ENCODE assay signal across 9 mouse cellular contexts in the genomic region with DNA sequence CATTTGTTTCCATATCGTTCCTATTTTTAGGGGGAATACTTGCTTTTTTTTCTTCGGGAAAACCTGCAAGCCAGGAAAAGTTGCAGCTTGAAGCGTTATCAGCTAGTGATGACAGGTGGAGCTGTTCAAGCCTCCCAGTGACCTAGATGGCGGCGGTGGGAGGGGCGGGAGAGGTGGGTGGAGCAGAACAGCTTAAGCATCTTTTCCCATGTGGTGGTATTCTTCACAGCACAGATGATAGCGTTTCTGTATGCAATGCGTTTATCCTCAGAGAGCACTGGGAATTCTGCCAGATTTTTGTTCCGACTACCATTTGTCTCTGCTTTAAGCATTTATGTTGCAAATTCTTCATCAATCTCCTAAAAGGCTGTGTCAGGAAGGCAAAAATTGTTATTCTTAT.
DNase-seq lines count a peak whose midpoint lies in the region; ATAC-seq and TF ChIP-seq lines count a peak whose summit lies in the region.
"Had no signal": no experiment of that assay in that cellular context is flagged by ENCODE, and none has a peak within 500 bp of the region (broad histone marks: within the 10 kb centered on the region; RNA-seq: fewer than 3 reads in every experiment).

No protein-coding gene starts in this region.

- DNase-seq in ES-CJ7 (ENCODE audit: low read depth, low spot score) (peak; percentile 9), ZHBTc4 (ENCODE audit: low read depth, low spot score) (peak; percentile 20)
- peak; percentile 6 to 19 for DNase-seq in heart, postnatal 36 days
- peak; percentile 70 to 83 for DNase-seq in left cerebral cortex, adult 9 months (ENCODE audit: low spot score in 2 of 2)
- DNase-seq in right cerebral cortex, adult 2 months (ENCODE audit: low spot score in 2 of 2): peak; percentile 63 to 76
- DNase-seq in gastrocnemius, postnatal 25 days: no peak
- DNase-seq in lung, adult 2 months: no peak

- H3K27me3 ChIP-seq in embryonic facial prominence, embryonic 13.5 days: no peaks in the 10 kb centered on the region

- no peak overlapping the region for H3K4me3 ChIP-seq in embryonic facial prominence, embryonic 13.5 days
- no peak overlapping the region for H3K4me3 ChIP-seq in lung, adult 2 months (replicated peaks; ENCODE audit: extremely low read depth, low read depth, low read length)
- H3K4me3 ChIP-seq: myocyte had no signal

- no peaks in the 10 kb centered on the region for H3K36me3 ChIP-seq in embryonic facial prominence, embryonic 13.5 days

- H3K4me1 ChIP-seq in embryonic facial prominence, embryonic 13.5 days: 0 out of 2 replicates have a peak, but pooled peaks cover 8% of the 10 kb centered on the region
- 0 out of 2 replicates have a peak, but pooled peaks cover 3% of the 10 kb centered on the region for H3K4me1 ChIP-seq in lung, adult 2 months (ENCODE audit: control insufficient read depth, insufficient read depth, low read length)

- H3K4me2 ChIP-seq in embryonic facial prominence, embryonic 13.5 days: peak overlapping the region; percentile 48

- TF ChIP-seq CTCF in lung, adult 2 months (IDR thresholded peaks at IDR 0.05; ENCODE audit: insufficient read depth, low read length): no peak

- WGBS in embryonic facial prominence, embryonic 13.5 days: 21% methylated on average over 9 of the region's 9 CpGs
- 29% methylated on average over 9 of the region's 9 CpGs for WGBS in lung, adult 2 months

- ATAC-seq in embryonic facial prominence, embryonic 13.5 days (ENCODE audit: insufficient number of reproducible peaks, insufficient read depth, low FRiP score, low TSS enrichment, low read depth): no peak

- no peaks in the 10 kb centered on the region for H3K9me3 ChIP-seq in embryonic facial prominence, embryonic 13.5 days

- intact Hi-C loops in heart, postnatal 36 days (cut with DNase I): loop anchor here (5.0 kb wide), 1 partner anchor 69 kb away; no protein-coding TSS in a partner anchor

- TF ChIP-seq POLR2A in lung, adult 2 months (IDR thresholded peaks at IDR 0.05; ENCODE audit: borderline replicate concordance, extremely low read depth, low read depth, low read length): no peak

- H3K27ac ChIP-seq in embryonic facial prominence, embryonic 13.5 days: no peak overlapping the region

- H3K9ac ChIP-seq in embryonic facial prominence, embryonic 13.5 days: no peak overlapping the region

Comparison
In these comparisons a context has a peak if more than half of its experiments do, and no peak if none do; other contexts are left out.
1. DNase-seq: peak in ES-CJ7 (single experiment), ZHBTc4 (single experiment), heart, postnatal 36 days (2 of 2), left cerebral cortex, adult 9 months (2 of 2) and right cerebral cortex, adult 2 months (2 of 2); none in gastrocnemius, postnatal 25 days (single experiment) and lung, adult 2 months (single experiment).